Mouse (Mus musculus): Measurements from ENCODE around the gene Caskin1. TPM values are rescaled to one million over a fixed set of nuclear protein-coding genes. Genes with fewer than 3 reads are reported as not detected.
A peak's percentile ranks its signal among the peaks of the same experiment; 100 is the strongest.

Gene Caskin1
- total and polyA plus RNA-seq, 3 experiments = 0.11 TPM; not detected in 2

- Histone ChIP-seq H3K36me3 (replicated peaks) (peaks cover 65% of the 10 kb centered on the region), H3K9me3 (replicated peaks) (no peaks in the 10 kb centered on the region), H3K4me3 (ENCODE audit: low read depth, low read length) (peak within 1 kb of the TSS; percentile 90), H3K27me3 (ENCODE audit: insufficient read depth, low read length) (peaks cover 1% of the 10 kb centered on the region; the same call in 1 of the 2 replicates), H3K4me1 (ENCODE audit: insufficient read depth, low read depth, low read length) (peaks cover 61% of the 10 kb centered on the region)
- DNase-seq (ENCODE audit: low spot score) (peak; percentile 100), ATAC-seq (ENCODE audit: extremely low read depth, insufficient number of reproducible peaks, low FRiP score, poor library complexity, severe bottlenecking) (peak; percentile 90)
- TF ChIP-seq GATA1 (IDR thresholded peaks at IDR 0.05; ENCODE audit: borderline replicate concordance, low read length) (no peak), POLR2AphosphoS5 (IDR thresholded peaks at IDR 0.05; ENCODE audit: insufficient replicate concordance, low read depth, low read length) (peak; percentile 97; the same call in 1 of the 2 replicates)
These were observed 39.5 kb downstream of the Caskin1 start, which contains the start of gene Traf7 for GRCm38 (mm10) chr17:24527723-24528559. Traf7 (minus strand) TSS chr17:24527938.

- ATAC-seq (ENCODE audit: extremely low read depth, insufficient number of reproducible peaks, low FRiP score, poor library complexity, severe bottlenecking) (no peak), DNase-seq (ENCODE audit: low spot score) (no peak)
- Histone ChIP-seq H3K9me3 (replicated peaks) (no peaks in the 10 kb centered on the region), H3K36me3 (replicated peaks) (peaks cover 60% of the 10 kb centered on the region), H3K4me3 (ENCODE audit: low read depth, low read length) (peak overlapping the region; percentile 90), H3K4me1 (ENCODE audit: insufficient read depth, low read depth, low read length) (peaks cover 67% of the 10 kb centered on the region), H3K27me3 (ENCODE audit: insufficient read depth, low read length) (peaks cover 4% of the 10 kb centered on the region; the same call in 1 of the 2 replicates)
- TF ChIP-seq TAL1 (conservative IDR thresholded peaks at IDR 0.05; ENCODE audit: low read depth, low read length) (no peak), GATA2 (IDR thresholded peaks at IDR 0.05; ENCODE audit: borderline replicate concordance, low read depth, low read length) (no peak), GATA1 (IDR thresholded peaks at IDR 0.05; ENCODE audit: borderline replicate concordance, low read length) (no peak)
These were observed 40.1 kb downstream of the Caskin1 start for GRCm38 (mm10) chr17:24528560-24528918.

- H3K4me1 ChIP-seq (ENCODE audit: insufficient read depth, low read depth, low read length) = peaks cover 68% of the 10 kb centered on the region
- TF ChIP-seq CTCF (IDR thresholded peaks at IDR 0.05; ENCODE audit: low read depth, low read length) = peak; percentile 54
- TF ChIP-seq GATA2 (IDR thresholded peaks at IDR 0.05; ENCODE audit: borderline replicate concordance, low read depth, low read length) = no peak
- peak; percentile 38 for DNase-seq (ENCODE audit: low spot score)
- no peak for ATAC-seq (ENCODE audit: extremely low read depth, insufficient number of reproducible peaks, low FRiP score, poor library complexity, severe bottlenecking)
- H3K27me3 ChIP-seq (ENCODE audit: insufficient read depth, low read length) = peaks cover 4% of the 10 kb centered on the region; the same call in 1 of the 2 replicates
- H3K9me3 ChIP-seq (replicated peaks) = no peaks in the 10 kb centered on the region
- peak overlapping the region; percentile 90 for H3K4me3 ChIP-seq (ENCODE audit: low read depth, low read length)
- H3K36me3 ChIP-seq (replicated peaks) = peaks cover 57% of the 10 kb centered on the region
These were observed 40.6 kb downstream of the Caskin1 start for GRCm38 (mm10) chr17:24529007-24529451.

- TF ChIP-seq POLR2AphosphoS5 (IDR thresholded peaks at IDR 0.05; ENCODE audit: insufficient replicate concordance, low read depth, low read length) (no peak), GATA2 (IDR thresholded peaks at IDR 0.05; ENCODE audit: borderline replicate concordance, low read depth, low read length) (no peak), TAL1 (conservative IDR thresholded peaks at IDR 0.05; ENCODE audit: low read depth, low read length) (no peak), GATA1 (IDR thresholded peaks at IDR 0.05; ENCODE audit: borderline replicate concordance, low read length) (no peak), CTCF (IDR thresholded peaks at IDR 0.05; ENCODE audit: low read depth, low read length) (no peak)
- Histone ChIP-seq H3K9me3 (replicated peaks) (no peaks in the 10 kb centered on the region), H3K4me3 (ENCODE audit: low read depth, low read length) (peak overlapping the region; percentile 90), H3K4me1 (ENCODE audit: insufficient read depth, low read depth, low read length) (peaks cover 64% of the 10 kb centered on the region), H3K27me3 (ENCODE audit: insufficient read depth, low read length) (peaks cover 8% of the 10 kb centered on the region), H3K36me3 (replicated peaks) (peaks cover 48% of the 10 kb centered on the region)
- no peak for ATAC-seq (ENCODE audit: extremely low read depth, insufficient number of reproducible peaks, low FRiP score, poor library complexity, severe bottlenecking)
- DNase-seq (ENCODE audit: low spot score) = no peak
These were observed 41.5 kb downstream of the Caskin1 start for GRCm38 (mm10) chr17:24529883-24530282.

- no peak for ATAC-seq (ENCODE audit: extremely low read depth, insufficient number of reproducible peaks, low FRiP score, poor library complexity, severe bottlenecking)
- DNase-seq (ENCODE audit: low spot score) = no peak
- Histone ChIP-seq H3K4me3 (ENCODE audit: low read depth, low read length) (peak overlapping the region; percentile 90; the same call in 1 of the 2 replicates), H3K27me3 (ENCODE audit: insufficient read depth, low read length) (peaks cover 13% of the 10 kb centered on the region), H3K36me3 (replicated peaks) (peaks cover 42% of the 10 kb centered on the region), H3K9me3 (replicated peaks) (no peaks in the 10 kb centered on the region), H3K4me1 (ENCODE audit: insufficient read depth, low read depth, low read length) (peaks cover 61% of the 10 kb centered on the region)
- TF ChIP-seq POLR2AphosphoS5 (IDR thresholded peaks at IDR 0.05; ENCODE audit: insufficient replicate concordance, low read depth, low read length) = peak; percentile 88
- no peak for TF ChIP-seq GATA2 (IDR thresholded peaks at IDR 0.05; ENCODE audit: borderline replicate concordance, low read depth, low read length)
These were observed 42.1 kb downstream of the Caskin1 start for GRCm38 (mm10) chr17:24530361-24531050.

- peaks cover 55% of the 10 kb centered on the region for H3K4me1 ChIP-seq (ENCODE audit: insufficient read depth, low read depth, low read length)
- H3K36me3 ChIP-seq (replicated peaks) = peaks cover 37% of the 10 kb centered on the region
- no peak for DNase-seq (ENCODE audit: low spot score)
- no peak for TF ChIP-seq GATA2 (IDR thresholded peaks at IDR 0.05; ENCODE audit: borderline replicate concordance, low read depth, low read length)
- TF ChIP-seq TAL1 (conservative IDR thresholded peaks at IDR 0.05; ENCODE audit: low read depth, low read length) = no peak
- no peak for TF ChIP-seq GATA1 (IDR thresholded peaks at IDR 0.05; ENCODE audit: borderline replicate concordance, low read length)
- H3K4me3 ChIP-seq (ENCODE audit: low read depth, low read length) = no peak overlapping the region
- H3K27me3 ChIP-seq (ENCODE audit: insufficient read depth, low read length) = peaks cover 18% of the 10 kb centered on the region
- ATAC-seq (ENCODE audit: extremely low read depth, insufficient number of reproducible peaks, low FRiP score, poor library complexity, severe bottlenecking) = no peak
- no peaks in the 10 kb centered on the region for H3K9me3 ChIP-seq (replicated peaks)
These were observed 42.7 kb downstream of the Caskin1 start for GRCm38 (mm10) chr17:24531064-24531463.
